Mouse (Mus musculus): ENCODE data around the gene Sprtn. TPM values are rescaled to one million over a fixed set of nuclear protein-coding genes. Genes with fewer than 3 reads are reported as not detected.

The Sprtn gene
- polyA plus RNA-seq, 1 experiment from 2014 or later, result 9.4 TPM

GRCm38 (mm10) chr8:124950865-124951264 lies 53.2 kb downstream of the Sprtn start:
- H3K4me3 ChIP-seq (ENCODE audit: low read depth, low read length), result 0 out of 2 replicates have a peak overlapping the region, but pooled peaks have one; percentile 6
- no peaks in the 10 kb centered on the region for H3K9me3 ChIP-seq (replicated peaks; ENCODE audit: control insufficient read depth, low read length)
- H3K9ac ChIP-seq (replicated peaks; ENCODE audit: low read length), result peak overlapping the region; percentile 94; the same call in 1 of the 2 replicates
- 0 out of 2 replicates have a peak overlapping the region, but pooled peaks have one; percentile 89 for H3K27ac ChIP-seq (replicated peaks; ENCODE audit: low read depth, low read length)
- no peaks in the 10 kb centered on the region for H3K27me3 ChIP-seq (ENCODE audit: control insufficient read depth, insufficient read depth, low read length)
- ATAC-seq (replicated peaks; ENCODE audit: insufficient number of reproducible peaks, low FRiP score, low TSS enrichment, low read depth) (no peak), DNase-seq (ENCODE audit: low spot score) (no peak)
- H3K36me3 ChIP-seq (replicated peaks; ENCODE audit: control insufficient read depth, insufficient read depth, low read depth, low read length), result no peaks in the 10 kb centered on the region
- H3K4me2 ChIP-seq (ENCODE audit: low read depth, low read length), result no peak overlapping the region
- H3K4me1 ChIP-seq (ENCODE audit: control insufficient read depth, insufficient read depth, low read length), result peaks cover 2% of the 10 kb centered on the region; the same call in 1 of the 2 replicates
- 68% methylated on average over 2 of the region's 2 CpGs for WGBS

GRCm38 (mm10) chr8:124953188-124953587 lies 55.5 kb downstream of the Sprtn start:
- H3K27me3 ChIP-seq (ENCODE audit: control insufficient read depth, insufficient read depth, low read length), result no peaks in the 10 kb centered on the region
- H3K9me3 ChIP-seq (replicated peaks; ENCODE audit: control insufficient read depth, low read length), result no peaks in the 10 kb centered on the region
- no peak overlapping the region for H3K4me2 ChIP-seq (ENCODE audit: low read depth, low read length)
- H3K4me1 ChIP-seq (ENCODE audit: control insufficient read depth, insufficient read depth, low read length), result no peaks in the 10 kb centered on the region; the same call in 1 of the 2 replicates
- no peak overlapping the region for H3K4me3 ChIP-seq (ENCODE audit: low read depth, low read length)
- no peak for DNase-seq (ENCODE audit: low spot score)
- ATAC-seq (replicated peaks; ENCODE audit: insufficient number of reproducible peaks, low FRiP score, low TSS enrichment, low read depth), result no peak
- H3K9ac ChIP-seq (replicated peaks; ENCODE audit: low read length), result no peak overlapping the region
- H3K27ac ChIP-seq (replicated peaks; ENCODE audit: low read depth, low read length), result no peak overlapping the region
- H3K36me3 ChIP-seq (replicated peaks; ENCODE audit: control insufficient read depth, insufficient read depth, low read depth, low read length), result no peaks in the 10 kb centered on the region
- 82% methylated on average over 7 of the region's 7 CpGs for WGBS

- DNase-seq (ENCODE audit: low spot score) (no peak), ATAC-seq (replicated peaks; ENCODE audit: insufficient number of reproducible peaks, low FRiP score, low TSS enrichment, low read depth) (no peak)
- Histone ChIP-seq H3K9me3 (replicated peaks; ENCODE audit: control insufficient read depth, low read length) (no peaks in the 10 kb centered on the region), H3K27me3 (ENCODE audit: control insufficient read depth, insufficient read depth, low read length) (no peaks in the 10 kb centered on the region), H3K27ac (replicated peaks; ENCODE audit: low read depth, low read length) (no peak overlapping the region), H3K4me1 (ENCODE audit: control insufficient read depth, insufficient read depth, low read length) (no peaks in the 10 kb centered on the region; the same call in 1 of the 2 replicates), H3K36me3 (replicated peaks; ENCODE audit: control insufficient read depth, insufficient read depth, low read depth, low read length) (no peaks in the 10 kb centered on the region), H3K4me3 (ENCODE audit: low read depth, low read length) (no peak overlapping the region), H3K9ac (replicated peaks; ENCODE audit: low read length) (no peak overlapping the region), H3K4me2 (ENCODE audit: low read depth, low read length) (no peak overlapping the region)
- WGBS, result 80% methylated on average over 8 of the region's 8 CpGs
Observed at GRCm38 (mm10) chr8:124954572-124955082, 56.9 kb downstream of the Sprtn start.

Other genes with a start within 250 kb of the Sprtn start
- 27.0 and 27.7 TPM in 2 replicates for gene 2310022B05Rik, start 234.5 kb upstream of the Sprtn start, polyA plus RNA-seq (2014; fragmentation: Nextera tagmentation; extraction: Ambion mirVana)
- gene Ttc13, start 175.9 kb upstream of the Sprtn start, polyA plus RNA-seq (2014; fragmentation: Nextera tagmentation; extraction: Ambion mirVana), result 52.1 and 55.1 TPM in 2 replicates
- gene Arv1, start 175.7 kb upstream of the Sprtn start, polyA plus RNA-seq (2014; fragmentation: Nextera tagmentation; extraction: Ambion mirVana), result 25.7 and 27.1 TPM in 2 replicates
- 6.0 and 6.8 TPM in 2 replicates for gene Fam89a, start 146.1 kb upstream of the Sprtn start, polyA plus RNA-seq (2014; fragmentation: Nextera tagmentation; extraction: Ambion mirVana)
- gene Trim67, start 104.8 kb upstream of the Sprtn start, polyA plus RNA-seq (2014; fragmentation: Nextera tagmentation; extraction: Ambion mirVana), result 1.2 and 1.4 TPM in 2 replicates
- 117 and 123 TPM in 2 replicates for gene Gnpat, start 34.9 kb upstream of the Sprtn start, polyA plus RNA-seq (2014; fragmentation: Nextera tagmentation; extraction: Ambion mirVana)
- 50.9 and 51.9 TPM in 2 replicates for gene 2810004N23Rik, start 34.8 kb upstream of the Sprtn start, polyA plus RNA-seq (2014; fragmentation: Nextera tagmentation; extraction: Ambion mirVana)
- gene Exoc8, start 181 bp upstream of the Sprtn start, polyA plus RNA-seq (2014; fragmentation: Nextera tagmentation; extraction: Ambion mirVana), result 5.7 and 6.8 TPM in 2 replicates
- gene Egln1, start 51.4 kb downstream of the Sprtn start, polyA plus RNA-seq (2014; fragmentation: Nextera tagmentation; extraction: Ambion mirVana), result 17.3 and 17.8 TPM in 2 replicates
- gene Tsnax, start 115.1 kb downstream of the Sprtn start, polyA plus RNA-seq (2014; fragmentation: Nextera tagmentation; extraction: Ambion mirVana), result 158 and 159 TPM in 2 replicates
- 0.84 and 0.86 TPM in 2 replicates for gene Disc1, start 156.3 kb downstream of the Sprtn start, polyA plus RNA-seq (2014; fragmentation: Nextera tagmentation; extraction: Ambion mirVana)